ENCODE assay signal across 8 mouse cellular contexts in genomic region chr14:32861149-32861581, GRCm38 (mm10). TPM values are rescaled to one million over a fixed set of nuclear protein-coding genes. Genes with fewer than 3 reads are reported as not detected.
DNase-seq lines count a peak whose midpoint lies in the region; ATAC-seq and TF ChIP-seq lines count a peak whose summit lies in the region.

No protein-coding gene starts in this region.

- no peaks in the 10 kb centered on the region for H3K9me3 ChIP-seq in intestine, postnatal 0 days (ENCODE audit: control insufficient read depth)

- DNase-seq in kidney, adult 11 months, result peak; percentile 27
- no peak for DNase-seq in kidney, adult 18-20 months
- DNase-seq in gastrocnemius, adult 8-10 months (ENCODE audit: low spot score in 2 of 2), result peak; percentile 9 to 27
- DNase-seq in lung, postnatal 14 days, result peak; percentile 29
- DNase-seq in right cerebral cortex, postnatal 14 days, result no peak

- H3K36me3 ChIP-seq in intestine, postnatal 0 days (ENCODE audit: control insufficient read depth, insufficient read depth), result no peaks in the 10 kb centered on the region

- no peak for TF ChIP-seq CTCF in intestine, postnatal 0 days (IDR thresholded peaks at IDR 0.05; ENCODE audit: low read depth)

- WGBS in intestine, postnatal 0 days, result 47% methylated on average over 6 of the region's 6 CpGs

- H3K27me3 ChIP-seq in intestine, postnatal 0 days (replicated peaks; ENCODE audit: control insufficient read depth, insufficient read depth, low read length), result peaks cover 4% of the 10 kb centered on the region; the same call in 1 of the 2 replicates

- H3K4me2 ChIP-seq in intestine, postnatal 0 days (replicated peaks; ENCODE audit: low read depth), result no peak overlapping the region

- no peak overlapping the region for H3K9ac ChIP-seq in intestine, postnatal 0 days (ENCODE audit: low read depth, low read length)

- no peak overlapping the region for H3K27ac ChIP-seq in intestine, postnatal 0 days (ENCODE audit: low read depth, low read length)

- H3K4me1 ChIP-seq in intestine, postnatal 0 days (replicated peaks; ENCODE audit: control insufficient read depth, insufficient read depth, low read length), result no peaks in the 10 kb centered on the region

- no peak overlapping the region for H3K4me3 ChIP-seq in intestine, postnatal 0 days (ENCODE audit: low read depth, low read length)

- peak; percentile 23; the same call in 1 of the 2 replicates for ATAC-seq in intestine, postnatal 0 days
- no peak for ATAC-seq in inflammation-experienced regulatory T-cells, adult 6 months
- ATAC-seq in CD4-positive, CD25-positive, alpha-beta regulatory T cell, adult 4 months, result no peak

RNA-seq across cellular contexts. Expression of gene Vstm4, which starts 4.6 kb away (rescaled TPM):
- 1 to 10 TPM; 1.5 to 3.6 (median 2.1) TPM for total RNA-seq in gastrocnemius, adult 8-10 months (2022)
- 13.1 and 13.5 TPM in 2 replicates for polyA plus RNA-seq in intestine, postnatal 0 days (2015; fragmentation: Nextera tagmentation; extraction: Ambion mirVana)
- not detected for polyA plus RNA-seq in inflammation-experienced regulatory T-cells, adult 6 months (2017; shearing (Covaris generic))
- polyA plus RNA-seq in CD4-positive, CD25-positive, alpha-beta regulatory T cell, adult 4 months (2017; shearing (Covaris generic)), result not detected

RNA-seq across cellular contexts. Expression of gene Fam170b, which starts 27.4 kb away (rescaled TPM):
- under 1 TPM in 2 of 4 experiments, not detected in 2; 0.10 to 0.16 TPM for total RNA-seq in gastrocnemius, adult 8-10 months (2022)
- polyA plus RNA-seq in intestine, postnatal 0 days (2015; fragmentation: Nextera tagmentation; extraction: Ambion mirVana), result not detected in 2 replicates
- polyA plus RNA-seq in inflammation-experienced regulatory T-cells, adult 6 months (2017; shearing (Covaris generic)), result not detected
- polyA plus RNA-seq in CD4-positive, CD25-positive, alpha-beta regulatory T cell, adult 4 months (2017; shearing (Covaris generic)), result not detected

Comparison
In these comparisons a context has a peak if more than half of its experiments do, and no peak if none do; other contexts are left out.
1. DNase-seq: peak in kidney, adult 11 months (single experiment), gastrocnemius, adult 8-10 months (2 of 2) and lung, postnatal 14 days (single experiment); none in kidney, adult 18-20 months (single experiment) and right cerebral cortex, postnatal 14 days (single experiment).
2. RNA of gene Vstm4, which starts 4.6 kb away (polyA plus RNA-seq): 13.1 to 13.5 TPM in intestine, postnatal 0 days; not detected in CD4-positive, CD25-positive, alpha-beta regulatory T cell, adult 4 months and not detected in inflammation-experienced regulatory T-cells, adult 6 months; every median in the first group is over 10 times any median in the second.